Mouse (Mus musculus) kidney, adult 2 months (tissue): ENCODE data around the gene Napa. TPM values are rescaled to one million over a fixed set of nuclear protein-coding genes. Genes with fewer than 3 reads are reported as not detected.

Experiments used
- DNase-seq: peaks from one replicate; pipeline ENCODE4 v3.0.0; 2021
- H3K27ac ChIP-seq: fragments of 200-500 bp; 2 replicates; pipeline ENCODE4 v1.5.1; 2012; ENCODE audit warnings: low read depth, low read length, control low read depth, inconsistent platforms; ENCODE audit not compliant: insufficient read depth
- H3K27me3 ChIP-seq: fragments of 200-500 bp; replicated peaks from 2 replicates; pipeline ENCODE4 v1.6.1; 2012; ENCODE audit warnings: mild to moderate bottlenecking, moderate library complexity, low read length, inconsistent platforms; ENCODE audit not compliant: control insufficient read depth, insufficient read depth
- H3K36me3 ChIP-seq: fragments of 200-500 bp; 2 replicates; pipeline ENCODE4 v1.6.1; 2012; ENCODE audit warnings: mild to moderate bottlenecking, moderate library complexity, low read length, inconsistent platforms; ENCODE audit not compliant: control insufficient read depth, insufficient read depth
- H3K4me1 ChIP-seq: fragments of 200-500 bp; 2 replicates; pipeline ENCODE4 v1.6.1; 2011; ENCODE audit warnings: low read length; ENCODE audit not compliant: control insufficient read depth, insufficient read depth
- H3K4me3 ChIP-seq: fragments of 200-500 bp; 2 replicates; pipeline ENCODE4 v1.5.1; 2011; ENCODE audit warnings: mild to moderate bottlenecking, low read depth, low read length, control low read depth; ENCODE audit not compliant: insufficient read depth
- CTCF ChIP-seq: fragments of 200-500 bp; conservative IDR thresholded peaks from 2 replicates; pipeline ENCODE4 v1.5.1; 2011; ENCODE audit warnings: low read depth, mild to moderate bottlenecking, control low read depth, low read length, moderate library complexity, mixed read lengths; ENCODE audit not compliant: insufficient read depth, insufficient read length
- POLR2A ChIP-seq: fragments of 200-500 bp; IDR thresholded peaks from one replicate; pipeline ENCODE4 v1.6.1; 2011; ENCODE audit warnings: low read depth, low read length, control low read depth
- WGBS: fragments of 180-500 bp; shearing (Covaris S2); methylation state at CpG from one replicate; pipeline ENCODE4 v1.1.7; 2018; 5-methylcytosine and 5-hydroxymethylcytosine counted together
- polyA plus RNA-seq: library from polyadenylated mRNA; depleted of rRNA; stranded (reverse); fragments of >200 nt; gene quantifications from 2 replicates; pipeline ENCODE4 v1.2.3, GENCODE M21; 2012

Gene Napa
- polyA plus RNA-seq, 1 experiment: 177 TPM

DNA sequence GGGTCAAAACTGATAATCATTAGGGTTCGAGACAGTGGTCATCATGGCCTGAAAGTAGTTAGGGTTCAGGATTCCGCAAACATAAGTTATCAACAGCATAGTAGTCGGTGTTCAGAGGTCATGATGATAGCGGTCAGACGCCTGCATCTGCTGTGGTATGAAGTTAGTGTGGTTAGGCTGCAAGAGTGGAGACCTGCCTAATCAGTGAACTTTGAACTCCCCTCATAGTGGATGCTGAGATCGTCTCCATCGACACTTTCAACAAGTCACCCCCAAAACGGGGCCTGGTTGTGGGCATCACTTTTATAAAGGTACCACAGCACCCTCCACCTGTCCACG, 22.0 kb downstream of the Napa start:
- Histone ChIP-seq H3K4me3 (peak overlapping the region; percentile 84), H3K36me3 (peaks cover 1% of the 10 kb centered on the region; the same call in 1 of the 2 replicates), H3K27ac (no peak overlapping the region), H3K4me1 (peaks cover 6% of the 10 kb centered on the region; the same call in 1 of the 2 replicates), H3K27me3 (no peaks in the 10 kb centered on the region)
- no peak for DNase-seq
- 37% methylated on average over 9 of the region's 9 CpGs for WGBS
- TF ChIP-seq POLR2A: no peak
- TF ChIP-seq CTCF: no peak

GRCm38 (mm10) chr7:16125829-16126228, 27.6 kb downstream of the Napa start:
- Histone ChIP-seq H3K27me3 (no peaks in the 10 kb centered on the region), H3K4me1 (no peaks in the 10 kb centered on the region), H3K27ac (no peak overlapping the region), H3K36me3 (no peaks in the 10 kb centered on the region), H3K4me3 (no peak overlapping the region)
- no peak for TF ChIP-seq CTCF
- TF ChIP-seq POLR2A: no peak
- no peak for DNase-seq
- WGBS: 85% methylated on average over 9 of the region's 9 CpGs

DNA sequence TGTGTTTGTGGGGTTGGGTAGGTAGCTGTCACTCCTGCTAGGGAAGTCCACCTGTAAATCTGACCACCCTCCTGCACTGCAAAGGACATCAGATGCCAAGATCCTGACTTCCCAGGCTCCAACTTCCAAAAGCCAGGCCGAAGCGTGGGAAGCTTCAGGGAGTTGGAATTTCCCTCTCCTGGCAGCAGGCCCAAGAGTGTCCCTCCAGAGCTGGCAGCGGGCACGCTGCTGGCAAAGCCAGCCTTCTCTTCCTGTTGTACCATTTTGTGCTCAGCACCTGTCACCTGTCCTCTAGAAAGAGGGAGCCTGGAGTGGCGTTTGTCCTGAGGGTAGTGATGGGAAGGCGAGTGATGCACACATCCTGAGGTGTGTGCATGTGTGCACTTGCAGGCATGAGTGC, 30.1 kb downstream of the Napa start:
- H3K36me3 ChIP-seq: no peaks in the 10 kb centered on the region
- 62% methylated on average over 6 of the region's 6 CpGs for WGBS
- TF ChIP-seq POLR2A (no peak), CTCF (no peak)
- no peak for DNase-seq
- no peak overlapping the region for H3K4me3 ChIP-seq
- H3K4me1 ChIP-seq: no peaks in the 10 kb centered on the region
- no peak overlapping the region for H3K27ac ChIP-seq
- H3K27me3 ChIP-seq: no peaks in the 10 kb centered on the region

DNA sequence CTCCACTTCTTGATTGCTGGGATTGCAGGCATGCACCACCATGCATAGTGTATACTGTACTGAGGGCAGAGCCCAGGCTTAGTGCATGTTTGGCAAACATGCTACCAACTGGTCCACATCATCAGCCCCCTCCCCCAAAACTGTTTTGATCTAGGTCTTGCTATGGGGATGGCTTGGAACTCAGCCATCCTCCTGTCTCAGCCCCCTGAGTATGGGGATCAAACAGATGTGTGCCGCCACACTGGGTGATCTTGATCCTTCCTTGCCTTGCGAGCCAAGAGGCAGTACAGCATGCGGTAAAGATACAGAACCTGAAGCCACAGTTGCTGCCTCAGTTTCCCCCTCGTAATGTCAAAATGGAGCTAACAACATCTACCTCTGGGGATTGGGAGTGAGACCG, 30.6 kb downstream of the Napa start:
- no peak overlapping the region for H3K4me3 ChIP-seq
- no peak for DNase-seq
- H3K4me1 ChIP-seq: no peaks in the 10 kb centered on the region
- 71% methylated on average over 5 of the region's 5 CpGs for WGBS
- no peaks in the 10 kb centered on the region for H3K36me3 ChIP-seq
- no peak for TF ChIP-seq CTCF
- TF ChIP-seq POLR2A: no peak
- H3K27ac ChIP-seq: no peak overlapping the region
- H3K27me3 ChIP-seq: no peaks in the 10 kb centered on the region

DNA sequence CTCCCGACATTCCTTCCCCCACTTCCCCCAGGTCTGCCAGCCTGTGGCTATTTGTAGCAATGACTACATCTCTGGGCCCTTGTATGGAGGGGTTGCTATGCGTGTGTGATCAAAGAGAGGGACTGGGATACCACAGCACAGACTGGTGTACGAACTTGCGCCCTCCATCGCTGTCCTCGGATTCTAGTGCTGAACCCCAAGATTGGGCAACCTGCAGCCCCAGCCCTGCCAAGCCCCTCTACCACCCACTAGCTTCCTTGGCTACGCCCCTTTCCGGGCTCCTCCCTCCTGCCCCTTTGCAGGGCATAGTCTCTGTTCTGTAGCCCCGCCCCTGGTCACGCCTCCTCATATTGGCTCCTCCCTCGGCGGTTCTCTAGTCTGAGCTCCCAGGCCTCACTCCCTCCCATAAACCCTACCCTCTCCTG, 31.2 kb downstream of the Napa start, which contains the start of gene Slc8a2:
TSS of gene Slc8a2 (plus strand) at position 406 of the 425 bp plus-strand sequence.
- H3K36me3 ChIP-seq: no peaks in the 10 kb centered on the region
- H3K27ac ChIP-seq: no peak within 1 kb of the TSS
- H3K27me3 ChIP-seq: no peaks in the 10 kb centered on the region
- TF ChIP-seq POLR2A: no peak
- TF ChIP-seq CTCF: no peak
- peak within 1 kb of the TSS; percentile 41 for H3K4me3 ChIP-seq
- H3K4me1 ChIP-seq: no peaks in the 10 kb centered on the region
- 4% methylated on average over 12 of the region's 12 CpGs for WGBS
- peak; percentile 64 for DNase-seq

DNA sequence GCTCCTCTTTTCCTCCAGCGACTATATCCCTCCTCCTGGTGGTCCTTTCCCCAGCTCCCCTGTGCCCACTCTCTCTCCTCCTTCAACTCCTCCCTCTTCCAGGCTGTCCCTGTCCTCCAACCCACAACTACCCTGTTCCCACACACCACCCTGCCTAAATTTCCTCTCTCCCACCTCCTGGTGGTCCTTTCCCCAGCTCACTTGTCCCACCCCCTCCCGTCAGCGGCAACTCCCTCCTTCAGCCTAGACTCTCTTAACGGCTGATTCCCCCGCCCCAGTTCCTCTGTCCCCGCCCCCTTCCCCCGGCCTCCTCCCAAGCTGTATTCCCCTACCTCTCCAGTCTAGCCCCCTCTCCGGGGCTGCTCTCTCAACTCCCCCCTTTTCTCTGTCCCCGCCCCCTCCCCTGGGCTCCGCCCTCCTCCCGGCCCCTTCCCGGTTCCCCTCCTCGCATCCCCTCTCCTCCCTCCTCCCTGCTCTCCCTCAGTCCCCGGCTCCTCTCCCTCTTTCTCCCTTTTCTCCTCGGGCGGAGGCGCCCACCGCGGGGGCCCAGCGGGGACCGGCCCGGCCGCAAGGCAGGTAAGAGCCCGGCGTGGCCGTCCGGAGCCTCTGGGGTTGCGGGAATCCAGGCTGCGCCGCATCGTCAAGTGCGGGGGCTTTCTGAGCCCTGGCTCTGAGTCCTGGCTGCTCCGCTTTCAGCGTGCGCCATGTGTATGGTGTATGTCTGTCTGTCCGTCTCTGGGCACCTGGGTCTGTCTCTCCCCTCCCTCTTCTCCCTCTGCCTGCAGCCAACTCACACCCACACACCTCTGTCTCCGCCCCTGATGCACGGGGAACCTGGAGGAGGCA, 31.8 kb downstream of the Napa start:
- Histone ChIP-seq H3K4me1 (no peaks in the 10 kb centered on the region), H3K27me3 (no peaks in the 10 kb centered on the region), H3K36me3 (no peaks in the 10 kb centered on the region), H3K27ac (no peak overlapping the region), H3K4me3 (peak overlapping the region; percentile 41)
- no peak for TF ChIP-seq CTCF
- TF ChIP-seq POLR2A: no peak
- DNase-seq: no peak
- WGBS: 2% methylated on average over 35 of the region's 38 CpGs

- WGBS: 41% methylated on average over 13 of the region's 13 CpGs
- Histone ChIP-seq H3K27ac (no peak overlapping the region), H3K36me3 (no peaks in the 10 kb centered on the region), H3K27me3 (no peaks in the 10 kb centered on the region), H3K4me1 (no peaks in the 10 kb centered on the region), H3K4me3 (no peak overlapping the region)
- DNase-seq: no peak
- TF ChIP-seq POLR2A (no peak), CTCF (no peak)
Measured at GRCm38 (mm10) chr7:16130956-16131634, 32.8 kb downstream of the Napa start.
